Mouse (Mus musculus): ENCODE results near the gene Ncbp3. TPM values are rescaled to one million over a fixed set of nuclear protein-coding genes. Genes with fewer than 3 reads are reported as not detected.

Ncbp3 gene
- polyA plus RNA-seq, 1 experiment from 2014 or later = 14.6 TPM

- 77% methylated on average over 6 of the region's 6 CpGs for WGBS
Measured at GRCm38 (mm10) chr11:73016103-73016420, 31.5 kb upstream of the Ncbp3 start.

GRCm38 (mm10) chr11:73018471-73019146, 29.0 kb upstream of the Ncbp3 start, which contains the start of gene Camkk1:
Camkk1 (plus strand) TSS chr11:73019008.
- WGBS = under 1% methylated on average over 56 of the region's 57 CpGs
- Histone ChIP-seq H3K4me2 (replicated peaks) (peak within 1 kb of the TSS; percentile 92), H3K36me3 (no peaks in the 10 kb centered on the region), H3K9me3 (no peaks in the 10 kb centered on the region), H3K4me1 (0 out of 2 replicates have a peak, but pooled peaks cover 3% of the 10 kb centered on the region), H3K4me3 (peak within 1 kb of the TSS; percentile 65), H3K9ac (replicated peaks) (peak within 1 kb of the TSS; percentile 71), H3K27ac (replicated peaks) (0 out of 2 replicates have a peak within 1 kb of the TSS, but pooled peaks have one; percentile 21), H3K27me3 (peaks cover 53% of the 10 kb centered on the region)
- ATAC-seq (ENCODE audit: low FRiP score, low read depth) = peak; percentile 96

More at GRCm38 (mm10) chr11:73016103-73016420, 31.5 kb upstream of the Ncbp3 start:
- no peak overlapping the region for H3K9ac ChIP-seq (replicated peaks)
- H3K27ac ChIP-seq (replicated peaks) = no peak overlapping the region
- no peak overlapping the region for H3K4me3 ChIP-seq
- H3K4me2 ChIP-seq (replicated peaks) = no peak overlapping the region
- no peak for ATAC-seq (ENCODE audit: low FRiP score, low read depth)
- H3K36me3 ChIP-seq = no peaks in the 10 kb centered on the region
- 0 out of 2 replicates have a peak, but pooled peaks cover 3% of the 10 kb centered on the region for H3K4me1 ChIP-seq
- H3K27me3 ChIP-seq = peaks cover 38% of the 10 kb centered on the region
- H3K9me3 ChIP-seq = no peaks in the 10 kb centered on the region

GRCm38 (mm10) chr11:73019147-73019795, 28.3 kb upstream of the Ncbp3 start:
- peak; percentile 77 for ATAC-seq (ENCODE audit: low FRiP score, low read depth)
- peak overlapping the region; percentile 71 for H3K9ac ChIP-seq (replicated peaks)
- peaks cover 3% of the 10 kb centered on the region; the same call in 1 of the 2 replicates for H3K4me1 ChIP-seq
- 0 out of 2 replicates have a peak overlapping the region, but pooled peaks have one; percentile 21 for H3K27ac ChIP-seq (replicated peaks)
- H3K9me3 ChIP-seq = no peaks in the 10 kb centered on the region
- peaks cover 53% of the 10 kb centered on the region for H3K27me3 ChIP-seq
- peak overlapping the region; percentile 92 for H3K4me2 ChIP-seq (replicated peaks)
- H3K36me3 ChIP-seq = no peaks in the 10 kb centered on the region
- WGBS = under 1% methylated on average over 44 of the region's 46 CpGs
- H3K4me3 ChIP-seq = peak overlapping the region; percentile 65

- Histone ChIP-seq H3K9ac (replicated peaks) (no peak overlapping the region), H3K27me3 (peaks cover 53% of the 10 kb centered on the region), H3K9me3 (no peaks in the 10 kb centered on the region), H3K36me3 (no peaks in the 10 kb centered on the region), H3K4me2 (replicated peaks) (no peak overlapping the region), H3K4me3 (no peak overlapping the region), H3K27ac (replicated peaks) (no peak overlapping the region), H3K4me1 (peaks cover 7% of the 10 kb centered on the region; the same call in 1 of the 2 replicates)
- no peak for ATAC-seq (ENCODE audit: low FRiP score, low read depth)
- 66% methylated on average over 7 of the region's 7 CpGs for WGBS
Measured at GRCm38 (mm10) chr11:73020953-73021800, 26.4 kb upstream of the Ncbp3 start.

GRCm38 (mm10) chr11:73023099-73023498, 24.5 kb upstream of the Ncbp3 start:
- no peaks in the 10 kb centered on the region for H3K9me3 ChIP-seq
- peaks cover 7% of the 10 kb centered on the region; the same call in 1 of the 2 replicates for H3K4me1 ChIP-seq
- H3K9ac ChIP-seq (replicated peaks) = no peak overlapping the region
- H3K4me3 ChIP-seq = no peak overlapping the region
- peaks cover 39% of the 10 kb centered on the region for H3K27me3 ChIP-seq
- 50% methylated on average over 9 of the region's 9 CpGs for WGBS
- no peaks in the 10 kb centered on the region for H3K36me3 ChIP-seq
- no peak overlapping the region for H3K27ac ChIP-seq (replicated peaks)
- no peak for ATAC-seq (ENCODE audit: low FRiP score, low read depth)
- H3K4me2 ChIP-seq (replicated peaks) = no peak overlapping the region

- H3K9me3 ChIP-seq = no peaks in the 10 kb centered on the region
- peaks cover 36% of the 10 kb centered on the region for H3K27me3 ChIP-seq
- H3K27ac ChIP-seq (replicated peaks) = no peak overlapping the region
- no peak for ATAC-seq (ENCODE audit: low FRiP score, low read depth)
- H3K4me1 ChIP-seq = peaks cover 7% of the 10 kb centered on the region; the same call in 1 of the 2 replicates
- no peak overlapping the region for H3K9ac ChIP-seq (replicated peaks)
- no peak overlapping the region for H3K4me3 ChIP-seq
- WGBS = 26% methylated on average over 4 of the region's 4 CpGs
- no peaks in the 10 kb centered on the region for H3K36me3 ChIP-seq
- no peak overlapping the region for H3K4me2 ChIP-seq (replicated peaks)
Measured at GRCm38 (mm10) chr11:73023827-73024226, 23.8 kb upstream of the Ncbp3 start.

GRCm38 (mm10) chr11:73024236-73024904, 23.2 kb upstream of the Ncbp3 start:
- H3K9ac ChIP-seq (replicated peaks) = no peak overlapping the region
- peaks cover 7% of the 10 kb centered on the region; the same call in 1 of the 2 replicates for H3K4me1 ChIP-seq
- H3K9me3 ChIP-seq = no peaks in the 10 kb centered on the region
- no peak overlapping the region for H3K4me2 ChIP-seq (replicated peaks)
- H3K36me3 ChIP-seq = no peaks in the 10 kb centered on the region
- WGBS = 59% methylated on average over 7 of the region's 7 CpGs
- no peak for ATAC-seq (ENCODE audit: low FRiP score, low read depth)
- H3K4me3 ChIP-seq = no peak overlapping the region
- H3K27me3 ChIP-seq = peaks cover 32% of the 10 kb centered on the region
- H3K27ac ChIP-seq (replicated peaks) = no peak overlapping the region

GRCm38 (mm10) chr11:73026961-73027360, 20.6 kb upstream of the Ncbp3 start:
- peaks cover 13% of the 10 kb centered on the region for H3K4me1 ChIP-seq

GRCm38 (mm10) chr11:73030821-73031498, 16.6 kb upstream of the Ncbp3 start:
- H3K36me3 ChIP-seq = no peaks in the 10 kb centered on the region
- peak overlapping the region; percentile 30 for H3K4me3 ChIP-seq
- peaks cover 9% of the 10 kb centered on the region for H3K4me1 ChIP-seq
- peak overlapping the region; percentile 71 for H3K27ac ChIP-seq (replicated peaks)
- 30% methylated on average over 20 of the region's 20 CpGs for WGBS
- peaks cover 6% of the 10 kb centered on the region; the same call in 1 of the 2 replicates for H3K27me3 ChIP-seq
- peak overlapping the region; percentile 55 for H3K4me2 ChIP-seq (replicated peaks)
- peak overlapping the region; percentile 59; the same call in 1 of the 2 replicates for H3K9ac ChIP-seq (replicated peaks)
- no peaks in the 10 kb centered on the region for H3K9me3 ChIP-seq
- ATAC-seq (ENCODE audit: low FRiP score, low read depth) = peak; percentile 89

More at GRCm38 (mm10) chr11:73026961-73027360, 20.6 kb upstream of the Ncbp3 start:
- no peak overlapping the region for H3K4me2 ChIP-seq (replicated peaks)
- WGBS = 57% methylated on average over 8 of the region's 8 CpGs
- no peaks in the 10 kb centered on the region for H3K9me3 ChIP-seq
- no peak for ATAC-seq (ENCODE audit: low FRiP score, low read depth)
- no peak overlapping the region for H3K4me3 ChIP-seq
- no peak overlapping the region for H3K27ac ChIP-seq (replicated peaks)
- H3K9ac ChIP-seq (replicated peaks) = no peak overlapping the region
- H3K27me3 ChIP-seq = peaks cover 13% of the 10 kb centered on the region
- no peaks in the 10 kb centered on the region for H3K36me3 ChIP-seq

GRCm38 (mm10) chr11:73031536-73031935, 16.0 kb upstream of the Ncbp3 start:
- 0 out of 2 replicates have a peak, but pooled peaks have one; percentile 10 for ATAC-seq (ENCODE audit: low FRiP score, low read depth)
- H3K36me3 ChIP-seq = no peaks in the 10 kb centered on the region
- H3K27ac ChIP-seq (replicated peaks) = peak overlapping the region; percentile 71
- no peaks in the 10 kb centered on the region for H3K9me3 ChIP-seq
- 63% methylated on average over 5 of the region's 5 CpGs for WGBS
- no peak overlapping the region for H3K9ac ChIP-seq (replicated peaks)
- peak overlapping the region; percentile 30; the same call in 1 of the 2 replicates for H3K4me3 ChIP-seq
- peaks cover 6% of the 10 kb centered on the region; the same call in 1 of the 2 replicates for H3K27me3 ChIP-seq
- H3K4me1 ChIP-seq = peaks cover 9% of the 10 kb centered on the region
- H3K4me2 ChIP-seq (replicated peaks) = peak overlapping the region; percentile 55
